Mouse (Mus musculus): ENCODE results near the gene Slc35f5. TPM values are rescaled to one million over a fixed set of nuclear protein-coding genes. Genes with fewer than 3 reads are reported as not detected.

Slc35f5 gene
- polyA plus RNA-seq, 1 experiment from 2014 or later: 33.5 TPM

- peaks cover 14% of the 10 kb centered on the region for H3K4me1 ChIP-seq (replicated peaks; ENCODE audit: control insufficient read depth, insufficient read depth, low read length)
- H3K27me3 ChIP-seq (ENCODE audit: control insufficient read depth, insufficient read depth, low read length): no peaks in the 10 kb centered on the region
- H3K4me3 ChIP-seq (replicated peaks; ENCODE audit: low read length): peak overlapping the region; percentile 94
- peak overlapping the region; percentile 95 for H3K27ac ChIP-seq
- under 1% methylated on average over 29 of the region's 29 CpGs for WGBS
- peak; percentile 65 for DNase-seq (ENCODE audit: low spot score)
- peak; percentile 29 for ATAC-seq (ENCODE audit: low FRiP score)
- no peaks in the 10 kb centered on the region for H3K9me3 ChIP-seq (ENCODE audit: control insufficient read depth, low read length)
- H3K4me2 ChIP-seq (replicated peaks): peak overlapping the region; percentile 67
- peaks cover 11% of the 10 kb centered on the region; the same call in 1 of the 2 replicates for H3K36me3 ChIP-seq (replicated peaks; ENCODE audit: control insufficient read depth, insufficient read depth)
- H3K9ac ChIP-seq: peak overlapping the region; percentile 93
Observed at GRCm38 (mm10) chr1:125561206-125561605, 811 bp downstream of the Slc35f5 start.

GRCm38 (mm10) chr1:125561841-125562240 lies 1.4 kb downstream of the Slc35f5 start:
- no peak for ATAC-seq (ENCODE audit: low FRiP score)

GRCm38 (mm10) chr1:125568126-125568525 lies 7.7 kb downstream of the Slc35f5 start:
- Histone ChIP-seq H3K27me3 (ENCODE audit: control insufficient read depth, insufficient read depth, low read length) (no peaks in the 10 kb centered on the region), H3K27ac (no peak overlapping the region), H3K9ac (no peak overlapping the region), H3K9me3 (ENCODE audit: control insufficient read depth, low read length) (no peaks in the 10 kb centered on the region), H3K4me3 (replicated peaks; ENCODE audit: low read length) (no peak overlapping the region), H3K36me3 (replicated peaks; ENCODE audit: control insufficient read depth, insufficient read depth) (peaks cover 70% of the 10 kb centered on the region), H3K4me1 (replicated peaks; ENCODE audit: control insufficient read depth, insufficient read depth, low read length) (no peaks in the 10 kb centered on the region), H3K4me2 (replicated peaks) (no peak overlapping the region)
- ATAC-seq (ENCODE audit: low FRiP score) (no peak), DNase-seq (ENCODE audit: low spot score) (no peak)
- WGBS: 85% methylated on average over 4 of the region's 4 CpGs

More at GRCm38 (mm10) chr1:125561841-125562240, 1.4 kb downstream of the Slc35f5 start:
- Histone ChIP-seq H3K4me2 (replicated peaks) (peak overlapping the region; percentile 67), H3K36me3 (replicated peaks; ENCODE audit: control insufficient read depth, insufficient read depth) (peaks cover 16% of the 10 kb centered on the region; the same call in 1 of the 2 replicates), H3K27ac (peak overlapping the region; percentile 95; the same call in 1 of the 2 replicates), H3K4me1 (replicated peaks; ENCODE audit: control insufficient read depth, insufficient read depth, low read length) (peaks cover 14% of the 10 kb centered on the region), H3K4me3 (replicated peaks; ENCODE audit: low read length) (peak overlapping the region; percentile 94), H3K9ac (peak overlapping the region; percentile 93), H3K27me3 (ENCODE audit: control insufficient read depth, insufficient read depth, low read length) (no peaks in the 10 kb centered on the region), H3K9me3 (ENCODE audit: control insufficient read depth, low read length) (no peaks in the 10 kb centered on the region)
- no peak for DNase-seq (ENCODE audit: low spot score)
- 78% methylated on average over 4 of the region's 4 CpGs for WGBS

GRCm38 (mm10) chr1:125574219-125574618 lies 13.8 kb downstream of the Slc35f5 start:
- peaks cover 89% of the 10 kb centered on the region for H3K36me3 ChIP-seq (replicated peaks; ENCODE audit: control insufficient read depth, insufficient read depth)
- ATAC-seq (ENCODE audit: low FRiP score): no peak
- no peaks in the 10 kb centered on the region for H3K27me3 ChIP-seq (ENCODE audit: control insufficient read depth, insufficient read depth, low read length)
- DNase-seq (ENCODE audit: low spot score): no peak
- no peak overlapping the region for H3K9ac ChIP-seq
- WGBS: 76% methylated on average over 2 of the region's 2 CpGs
- no peak overlapping the region for H3K4me3 ChIP-seq (replicated peaks; ENCODE audit: low read length)
- H3K9me3 ChIP-seq (ENCODE audit: control insufficient read depth, low read length): no peaks in the 10 kb centered on the region
- H3K4me1 ChIP-seq (replicated peaks; ENCODE audit: control insufficient read depth, insufficient read depth, low read length): no peaks in the 10 kb centered on the region
- no peak overlapping the region for H3K4me2 ChIP-seq (replicated peaks)
- H3K27ac ChIP-seq: no peak overlapping the region

- 90% methylated on average over 10 of the region's 10 CpGs for WGBS
- Histone ChIP-seq H3K4me3 (replicated peaks; ENCODE audit: low read length) (no peak overlapping the region), H3K27ac (no peak overlapping the region), H3K4me2 (replicated peaks) (no peak overlapping the region), H3K27me3 (ENCODE audit: control insufficient read depth, insufficient read depth, low read length) (no peaks in the 10 kb centered on the region), H3K9me3 (ENCODE audit: control insufficient read depth, low read length) (no peaks in the 10 kb centered on the region), H3K4me1 (replicated peaks; ENCODE audit: control insufficient read depth, insufficient read depth, low read length) (no peaks in the 10 kb centered on the region), H3K9ac (no peak overlapping the region), H3K36me3 (replicated peaks; ENCODE audit: control insufficient read depth, insufficient read depth) (peaks cover 83% of the 10 kb centered on the region)
- DNase-seq (ENCODE audit: low spot score) (no peak), ATAC-seq (ENCODE audit: low FRiP score) (no peak)
Observed at GRCm38 (mm10) chr1:125575458-125576114, 15.2 kb downstream of the Slc35f5 start.

- DNase-seq (ENCODE audit: low spot score) (no peak), ATAC-seq (ENCODE audit: low FRiP score) (no peak)
- no peaks in the 10 kb centered on the region for H3K4me1 ChIP-seq (replicated peaks; ENCODE audit: control insufficient read depth, insufficient read depth, low read length)
- H3K4me3 ChIP-seq (replicated peaks; ENCODE audit: low read length): no peak overlapping the region
- H3K27me3 ChIP-seq (ENCODE audit: control insufficient read depth, insufficient read depth, low read length): no peaks in the 10 kb centered on the region
- no peak overlapping the region for H3K4me2 ChIP-seq (replicated peaks)
- no peaks in the 10 kb centered on the region for H3K9me3 ChIP-seq (ENCODE audit: control insufficient read depth, low read length)
- no peak overlapping the region for H3K9ac ChIP-seq
- peaks cover 79% of the 10 kb centered on the region for H3K36me3 ChIP-seq (replicated peaks; ENCODE audit: control insufficient read depth, insufficient read depth)
- H3K27ac ChIP-seq: no peak overlapping the region
Observed at GRCm38 (mm10) chr1:125576965-125577364, 16.6 kb downstream of the Slc35f5 start.

- H3K4me3 ChIP-seq (replicated peaks; ENCODE audit: low read length): no peak overlapping the region
- DNase-seq (ENCODE audit: low spot score): no peak
- 96% methylated on average over 1 of the region's 1 CpGs for WGBS
- no peak overlapping the region for H3K27ac ChIP-seq
- no peaks in the 10 kb centered on the region for H3K27me3 ChIP-seq (ENCODE audit: control insufficient read depth, insufficient read depth, low read length)
- no peak for ATAC-seq (ENCODE audit: low FRiP score)
- H3K9ac ChIP-seq: no peak overlapping the region
- H3K36me3 ChIP-seq (replicated peaks; ENCODE audit: control insufficient read depth, insufficient read depth): peaks cover 72% of the 10 kb centered on the region
- no peaks in the 10 kb centered on the region for H3K9me3 ChIP-seq (ENCODE audit: control insufficient read depth, low read length)
- no peaks in the 10 kb centered on the region for H3K4me1 ChIP-seq (replicated peaks; ENCODE audit: control insufficient read depth, insufficient read depth, low read length)
- no peak overlapping the region for H3K4me2 ChIP-seq (replicated peaks)
Observed at GRCm38 (mm10) chr1:125578091-125578490, 17.7 kb downstream of the Slc35f5 start.

GRCm38 (mm10) chr1:125581134-125581533 lies 20.7 kb downstream of the Slc35f5 start:
- H3K36me3 ChIP-seq (replicated peaks; ENCODE audit: control insufficient read depth, insufficient read depth): peaks cover 66% of the 10 kb centered on the region
- no peak overlapping the region for H3K9ac ChIP-seq
- H3K4me1 ChIP-seq (replicated peaks; ENCODE audit: control insufficient read depth, insufficient read depth, low read length): no peaks in the 10 kb centered on the region
- no peak overlapping the region for H3K4me2 ChIP-seq (replicated peaks)
- H3K27me3 ChIP-seq (ENCODE audit: control insufficient read depth, insufficient read depth, low read length): no peaks in the 10 kb centered on the region
- no peak overlapping the region for H3K4me3 ChIP-seq (replicated peaks; ENCODE audit: low read length)
- ATAC-seq (ENCODE audit: low FRiP score): no peak
- DNase-seq (ENCODE audit: low spot score): no peak
- no peaks in the 10 kb centered on the region for H3K9me3 ChIP-seq (ENCODE audit: control insufficient read depth, low read length)
- WGBS: 97% methylated on average over 3 of the region's 3 CpGs
- H3K27ac ChIP-seq: no peak overlapping the region

- 68% methylated on average over 4 of the region's 4 CpGs for WGBS
Observed at GRCm38 (mm10) chr1:125603620-125604019, 43.2 kb downstream of the Slc35f5 start.

More at GRCm38 (mm10) chr1:125603620-125604019, 43.2 kb downstream of the Slc35f5 start:
- H3K36me3 ChIP-seq (replicated peaks; ENCODE audit: control insufficient read depth, insufficient read depth): no peaks in the 10 kb centered on the region
- H3K4me2 ChIP-seq (replicated peaks): no peak overlapping the region
- H3K27me3 ChIP-seq (ENCODE audit: control insufficient read depth, insufficient read depth, low read length): no peaks in the 10 kb centered on the region
- no peak overlapping the region for H3K27ac ChIP-seq
- H3K9ac ChIP-seq: no peak overlapping the region
- no peak for ATAC-seq (ENCODE audit: low FRiP score)
- DNase-seq (ENCODE audit: low spot score): no peak
- H3K9me3 ChIP-seq (ENCODE audit: control insufficient read depth, low read length): peaks cover 17% of the 10 kb centered on the region
- no peak overlapping the region for H3K4me3 ChIP-seq (replicated peaks; ENCODE audit: low read length)
- no peaks in the 10 kb centered on the region for H3K4me1 ChIP-seq (replicated peaks; ENCODE audit: control insufficient read depth, insufficient read depth, low read length)

All from hindbrain, embryonic 14.5 days (tissue).